Mouse (Mus musculus): ENCODE results near the gene St5. TPM values are rescaled to one million over a fixed set of nuclear protein-coding genes. Genes with fewer than 3 reads are reported as not detected.

The St5 gene
- polyA plus RNA-seq, 1 experiment from 2014 or later = 35.8 TPM

DNA sequence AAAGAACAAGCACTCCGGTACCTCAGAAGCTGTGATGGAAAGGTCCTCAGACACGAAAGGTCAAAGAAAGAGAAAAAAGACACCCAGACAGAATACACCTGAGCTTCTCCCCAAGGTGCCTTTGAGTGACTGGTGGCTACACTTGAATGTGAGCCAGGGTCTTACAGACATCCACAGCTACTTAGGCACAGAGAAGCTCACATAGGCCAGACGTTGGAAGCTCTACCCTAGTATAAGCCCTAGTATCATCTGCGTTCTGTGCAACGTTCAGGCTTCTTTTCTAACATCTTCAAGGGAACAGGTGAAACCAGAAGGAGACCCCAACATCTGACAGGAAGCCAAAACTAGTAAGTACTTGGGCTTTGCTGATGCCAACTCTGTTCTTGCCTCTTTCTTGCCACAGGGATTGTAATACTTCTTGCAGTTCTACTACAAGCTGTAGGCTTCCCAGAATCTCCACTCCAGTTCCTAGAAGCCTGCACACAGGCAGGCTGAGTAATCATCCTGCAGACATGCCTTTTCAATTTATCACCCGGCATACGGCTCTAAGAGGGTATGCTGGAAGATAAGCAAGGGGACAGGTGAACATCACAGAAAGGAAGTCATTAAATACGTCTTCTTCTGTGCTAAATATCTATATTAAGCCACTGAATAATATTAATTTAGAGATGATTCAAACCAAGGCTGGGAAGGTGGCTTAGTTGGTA is 67.2 kb downstream of the St5 start:
- H3K36me3 ChIP-seq (ENCODE audit: control insufficient read depth, insufficient read depth, low read length) = no peaks in the 10 kb centered on the region
- no peak overlapping the region for H3K27ac ChIP-seq (ENCODE audit: low read depth, low read length)
- no peak overlapping the region for H3K9ac ChIP-seq (ENCODE audit: low read depth, low read length)
- H3K4me1 ChIP-seq (ENCODE audit: control insufficient read depth, insufficient read depth, low read length) = peaks cover 5% of the 10 kb centered on the region; the same call in 1 of the 2 replicates
- H3K27me3 ChIP-seq (ENCODE audit: control insufficient read depth, insufficient read depth, low read length) = no peaks in the 10 kb centered on the region
- ATAC-seq (ENCODE audit: low FRiP score, low TSS enrichment) = no peak
- H3K4me3 ChIP-seq (ENCODE audit: low read length) = no peak overlapping the region
- WGBS = 91% methylated on average over 8 of the region's 8 CpGs
- no peaks in the 10 kb centered on the region for H3K9me3 ChIP-seq (ENCODE audit: control insufficient read depth, low read length)
- no peak overlapping the region for H3K4me2 ChIP-seq (replicated peaks; ENCODE audit: low read depth, low read length)

DNA sequence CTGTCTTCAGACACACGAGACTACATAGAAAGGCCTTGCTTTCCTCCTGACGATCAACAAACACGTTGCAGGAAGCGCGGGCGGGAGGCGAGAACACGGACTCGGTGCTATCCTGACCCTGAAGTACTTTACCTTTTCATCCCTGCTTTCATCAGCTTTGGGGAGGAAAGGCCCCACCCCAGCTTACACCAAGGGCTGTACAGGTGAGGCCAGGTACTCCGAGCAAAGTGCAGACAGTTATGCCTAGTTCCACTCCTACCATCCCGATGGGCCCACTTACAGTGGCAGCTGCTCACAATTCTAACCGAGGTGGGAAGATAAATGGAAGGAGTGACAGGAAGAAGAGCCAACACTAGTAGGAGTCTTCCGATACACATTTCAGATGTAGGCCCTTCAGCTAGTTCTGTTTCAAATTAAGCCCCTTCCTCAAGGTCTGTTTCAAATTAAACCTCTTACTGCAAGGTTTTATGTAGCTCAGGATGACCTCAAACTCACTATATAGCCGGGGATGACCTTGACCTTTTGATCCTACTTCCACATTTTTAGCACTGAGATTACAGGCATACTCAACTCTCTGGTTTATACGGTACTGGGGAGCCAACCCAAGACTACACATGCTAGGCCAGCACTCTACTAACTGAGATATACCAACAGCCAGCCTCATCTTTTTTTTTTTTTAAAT is 69.9 kb downstream of the St5 start:
- no peak overlapping the region for H3K9ac ChIP-seq (ENCODE audit: low read depth, low read length)
- no peak overlapping the region for H3K4me3 ChIP-seq (ENCODE audit: low read length)
- H3K4me1 ChIP-seq (ENCODE audit: control insufficient read depth, insufficient read depth, low read length) = peaks cover 9% of the 10 kb centered on the region; the same call in 1 of the 2 replicates
- no peak overlapping the region for H3K4me2 ChIP-seq (replicated peaks; ENCODE audit: low read depth, low read length)
- no peaks in the 10 kb centered on the region for H3K9me3 ChIP-seq (ENCODE audit: control insufficient read depth, low read length)
- WGBS = 83% methylated on average over 15 of the region's 15 CpGs
- no peaks in the 10 kb centered on the region for H3K36me3 ChIP-seq (ENCODE audit: control insufficient read depth, insufficient read depth, low read length)
- no peak overlapping the region for H3K27ac ChIP-seq (ENCODE audit: low read depth, low read length)
- H3K27me3 ChIP-seq (ENCODE audit: control insufficient read depth, insufficient read depth, low read length) = no peaks in the 10 kb centered on the region
- ATAC-seq (ENCODE audit: low FRiP score, low TSS enrichment) = no peak

- H3K27ac ChIP-seq (ENCODE audit: low read depth, low read length) = no peak overlapping the region
Observed at GRCm38 (mm10) chr7:109631330-109631729, 72.1 kb downstream of the St5 start.

DNA sequence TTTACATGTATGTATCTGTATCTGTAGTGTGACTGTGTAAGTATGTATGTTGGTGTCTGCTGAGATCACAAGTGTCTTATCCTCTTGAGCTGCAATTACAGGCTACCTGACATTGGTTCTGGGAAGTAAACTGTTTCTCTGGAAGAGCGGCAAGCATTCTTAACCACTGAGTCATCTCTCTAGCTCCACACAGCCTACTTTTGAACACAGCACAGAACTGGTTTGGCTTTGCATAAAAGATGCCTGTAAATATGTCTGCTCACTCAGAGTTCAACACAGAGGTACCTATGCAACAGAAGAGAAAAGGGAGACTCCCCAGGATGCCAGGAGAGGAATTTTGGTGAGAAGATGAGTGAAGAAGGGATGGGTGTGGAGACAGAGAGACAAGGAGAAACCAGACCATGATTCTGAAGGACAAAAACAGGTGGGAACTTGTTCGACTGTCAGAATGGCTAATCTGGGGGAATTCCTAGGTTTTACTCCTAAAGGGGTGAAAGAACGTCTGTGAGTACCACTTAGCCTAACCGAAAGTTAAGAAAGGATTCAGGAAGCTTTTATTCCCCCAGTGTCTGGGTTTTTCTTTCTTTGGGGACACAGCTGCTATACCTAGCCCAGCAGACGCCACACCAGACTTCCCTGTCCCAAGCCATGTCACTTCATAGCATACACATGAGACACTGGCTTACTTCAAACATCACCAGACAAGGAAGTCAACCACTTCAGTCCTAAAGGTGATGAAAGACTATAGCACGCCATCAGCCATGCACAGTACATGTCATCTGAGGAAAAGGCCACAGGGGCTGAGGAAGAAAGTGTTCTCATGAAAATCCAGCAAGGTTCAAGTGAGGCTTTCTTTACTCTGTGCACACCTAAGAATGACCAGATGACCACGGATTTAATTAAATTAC is 73.3 kb downstream of the St5 start:
- no peak overlapping the region for H3K27ac ChIP-seq (ENCODE audit: low read depth, low read length)
- no peak for ATAC-seq (ENCODE audit: low FRiP score, low TSS enrichment)

More at GRCm38 (mm10) chr7:109631330-109631729, 72.1 kb downstream of the St5 start:
- H3K9me3 ChIP-seq (ENCODE audit: control insufficient read depth, low read length) = no peaks in the 10 kb centered on the region
- H3K27me3 ChIP-seq (ENCODE audit: control insufficient read depth, insufficient read depth, low read length) = no peaks in the 10 kb centered on the region
- no peak overlapping the region for H3K9ac ChIP-seq (ENCODE audit: low read depth, low read length)
- H3K4me2 ChIP-seq (replicated peaks; ENCODE audit: low read depth, low read length) = no peak overlapping the region
- H3K4me1 ChIP-seq (ENCODE audit: control insufficient read depth, insufficient read depth, low read length) = peaks cover 5% of the 10 kb centered on the region; the same call in 1 of the 2 replicates
- ATAC-seq (ENCODE audit: low FRiP score, low TSS enrichment) = no peak
- H3K36me3 ChIP-seq (ENCODE audit: control insufficient read depth, insufficient read depth, low read length) = no peaks in the 10 kb centered on the region
- no peak overlapping the region for H3K4me3 ChIP-seq (ENCODE audit: low read length)
- 76% methylated on average over 6 of the region's 6 CpGs for WGBS

DNA sequence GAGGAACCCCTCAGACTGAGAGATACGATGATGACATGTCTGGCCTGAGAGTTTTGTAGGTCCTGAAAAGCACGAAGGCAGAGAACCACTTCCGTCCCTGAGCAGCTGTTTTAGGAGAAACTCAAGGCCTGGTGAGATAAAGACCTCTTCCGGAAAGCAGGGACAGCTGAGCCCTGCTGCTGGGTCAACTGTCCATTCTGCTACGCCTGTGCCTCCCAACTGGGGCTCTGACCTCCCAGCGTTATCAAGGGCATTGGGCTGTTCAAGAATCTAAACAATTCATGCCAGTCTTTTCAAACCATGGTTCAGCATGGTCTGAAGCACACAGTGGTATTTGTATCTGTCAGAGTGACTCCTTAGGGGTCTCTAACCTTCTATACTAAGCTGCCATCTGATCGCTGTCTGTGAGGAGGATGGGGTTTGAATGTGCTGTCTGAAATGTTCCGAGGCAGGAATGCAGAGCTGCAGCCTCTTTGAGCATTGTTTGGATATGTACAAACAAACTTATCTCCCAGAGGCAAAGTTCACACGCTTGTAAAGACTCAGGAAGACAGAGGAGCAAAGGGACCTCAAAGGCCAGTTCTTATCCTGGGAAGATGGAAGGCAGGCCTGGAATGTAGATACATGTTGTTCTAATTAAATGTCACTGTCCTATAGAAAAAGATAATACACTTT is 74.3 kb downstream of the St5 start:
- Histone ChIP-seq H3K27ac (ENCODE audit: low read depth, low read length) (no peak overlapping the region), H3K9ac (ENCODE audit: low read depth, low read length) (no peak overlapping the region), H3K4me1 (ENCODE audit: control insufficient read depth, insufficient read depth, low read length) (peaks cover 5% of the 10 kb centered on the region; the same call in 1 of the 2 replicates), H3K36me3 (ENCODE audit: control insufficient read depth, insufficient read depth, low read length) (no peaks in the 10 kb centered on the region), H3K9me3 (ENCODE audit: control insufficient read depth, low read length) (no peaks in the 10 kb centered on the region), H3K4me2 (replicated peaks; ENCODE audit: low read depth, low read length) (no peak overlapping the region), H3K27me3 (ENCODE audit: control insufficient read depth, insufficient read depth, low read length) (no peaks in the 10 kb centered on the region), H3K4me3 (ENCODE audit: low read length) (no peak overlapping the region)
- no peak for ATAC-seq (ENCODE audit: low FRiP score, low TSS enrichment)
- 67% methylated on average over 9 of the region's 9 CpGs for WGBS

More for the DNA sequence above, 73.3 kb downstream of the St5 start:
- WGBS = 82% methylated on average over 7 of the region's 7 CpGs
- H3K9ac ChIP-seq (ENCODE audit: low read depth, low read length) = no peak overlapping the region
- no peak overlapping the region for H3K4me2 ChIP-seq (replicated peaks; ENCODE audit: low read depth, low read length)
- no peaks in the 10 kb centered on the region for H3K9me3 ChIP-seq (ENCODE audit: control insufficient read depth, low read length)
- no peak overlapping the region for H3K4me3 ChIP-seq (ENCODE audit: low read length)
- H3K36me3 ChIP-seq (ENCODE audit: control insufficient read depth, insufficient read depth, low read length) = no peaks in the 10 kb centered on the region
- H3K4me1 ChIP-seq (ENCODE audit: control insufficient read depth, insufficient read depth, low read length) = peaks cover 5% of the 10 kb centered on the region; the same call in 1 of the 2 replicates
- H3K27me3 ChIP-seq (ENCODE audit: control insufficient read depth, insufficient read depth, low read length) = no peaks in the 10 kb centered on the region

GRCm38 (mm10) chr7:109627851-109628250 is 75.6 kb downstream of the St5 start:
- Histone ChIP-seq H3K9ac (ENCODE audit: low read depth, low read length) (no peak overlapping the region), H3K4me1 (ENCODE audit: control insufficient read depth, insufficient read depth, low read length) (peaks cover 5% of the 10 kb centered on the region; the same call in 1 of the 2 replicates), H3K27me3 (ENCODE audit: control insufficient read depth, insufficient read depth, low read length) (no peaks in the 10 kb centered on the region), H3K36me3 (ENCODE audit: control insufficient read depth, insufficient read depth, low read length) (no peaks in the 10 kb centered on the region), H3K9me3 (ENCODE audit: control insufficient read depth, low read length) (no peaks in the 10 kb centered on the region), H3K4me3 (ENCODE audit: low read length) (no peak overlapping the region), H3K27ac (ENCODE audit: low read depth, low read length) (no peak overlapping the region), H3K4me2 (replicated peaks; ENCODE audit: low read depth, low read length) (no peak overlapping the region)
- WGBS = 79% methylated on average over 2 of the region's 2 CpGs
- no peak for ATAC-seq (ENCODE audit: low FRiP score, low TSS enrichment)

GRCm38 (mm10) chr7:109622234-109622838 is 81.1 kb downstream of the St5 start:
- no peak overlapping the region for H3K9ac ChIP-seq (ENCODE audit: low read depth, low read length)
- no peak overlapping the region for H3K4me2 ChIP-seq (replicated peaks; ENCODE audit: low read depth, low read length)
- WGBS = 86% methylated on average over 9 of the region's 9 CpGs
- H3K27ac ChIP-seq (ENCODE audit: low read depth, low read length) = no peak overlapping the region
- no peaks in the 10 kb centered on the region for H3K9me3 ChIP-seq (ENCODE audit: control insufficient read depth, low read length)
- H3K36me3 ChIP-seq (ENCODE audit: control insufficient read depth, insufficient read depth, low read length) = no peaks in the 10 kb centered on the region
- H3K27me3 ChIP-seq (ENCODE audit: control insufficient read depth, insufficient read depth, low read length) = no peaks in the 10 kb centered on the region
- ATAC-seq (ENCODE audit: low FRiP score, low TSS enrichment) = no peak
- H3K4me3 ChIP-seq (ENCODE audit: low read length) = no peak overlapping the region
- H3K4me1 ChIP-seq (ENCODE audit: control insufficient read depth, insufficient read depth, low read length) = peaks cover 6% of the 10 kb centered on the region; the same call in 1 of the 2 replicates

GRCm38 (mm10) chr7:109620967-109621366 is 82.4 kb downstream of the St5 start:
- 14% methylated on average over 2 of the region's 2 CpGs for WGBS
- Histone ChIP-seq H3K9me3 (ENCODE audit: control insufficient read depth, low read length) (no peaks in the 10 kb centered on the region), H3K4me2 (replicated peaks; ENCODE audit: low read depth, low read length) (no peak overlapping the region), H3K27me3 (ENCODE audit: control insufficient read depth, insufficient read depth, low read length) (no peaks in the 10 kb centered on the region), H3K27ac (ENCODE audit: low read depth, low read length) (no peak overlapping the region), H3K4me1 (ENCODE audit: control insufficient read depth, insufficient read depth, low read length) (peaks cover 20% of the 10 kb centered on the region), H3K9ac (ENCODE audit: low read depth, low read length) (no peak overlapping the region), H3K4me3 (ENCODE audit: low read length) (no peak overlapping the region), H3K36me3 (ENCODE audit: control insufficient read depth, insufficient read depth, low read length) (no peaks in the 10 kb centered on the region)
- no peak for ATAC-seq (ENCODE audit: low FRiP score, low TSS enrichment)

Data from kidney, embryonic 14.5 days (tissue).